Mouse (Mus musculus) lung, postnatal 0 days (tissue): Measurements from ENCODE around the gene Anxa6.
A peak's percentile ranks its signal among the peaks of the same experiment; 100 is the strongest.

Source experiments
- CTCF ChIP-seq: IDR thresholded peaks from 2 replicates; pipeline ENCODE4 v1.5.1; 2016; ENCODE audit warnings: antibody characterized with exemption, mild to moderate bottlenecking
- EP300 ChIP-seq: IDR thresholded peaks from 2 replicates; pipeline ENCODE4 v1.6.1; 2016; ENCODE audit warnings: antibody characterized with exemption, mild to moderate bottlenecking, control low read depth

DNA sequence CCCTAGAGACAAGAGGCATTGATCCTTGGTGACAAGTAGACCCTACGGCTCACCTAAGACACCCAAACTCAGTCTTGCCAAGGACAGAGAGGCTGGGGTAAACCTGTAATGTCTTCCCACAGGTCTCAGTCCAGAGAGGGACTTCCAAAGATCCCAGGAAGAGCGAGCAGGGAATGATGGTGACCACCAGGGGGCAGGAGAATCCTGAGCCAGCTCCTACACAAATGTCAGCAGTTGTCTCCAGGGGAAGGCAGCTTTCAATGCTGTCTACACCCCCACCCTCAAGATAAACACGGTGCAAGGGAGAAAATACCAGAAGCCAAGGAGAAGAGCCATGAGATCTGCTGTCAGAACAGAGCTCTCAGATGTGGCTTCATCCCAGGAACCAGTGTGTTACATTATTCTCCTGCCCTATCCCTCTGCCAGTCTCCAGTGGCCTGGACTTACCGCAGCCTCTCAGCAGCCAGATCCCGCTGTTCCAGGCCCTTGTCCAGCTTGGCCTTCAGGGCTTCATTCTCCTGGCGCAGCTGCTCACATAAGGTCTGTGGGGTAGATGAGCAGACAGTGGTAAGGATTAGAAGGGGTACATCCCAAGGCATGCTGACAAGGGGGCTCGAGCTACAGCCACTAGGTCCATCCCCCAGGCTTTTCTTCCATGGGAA is 102.8 kb downstream of the Anxa6 start:
- peak; percentile 87 for TF ChIP-seq CTCF
- TF ChIP-seq EP300 = no peak
